16 mouse cellular contexts compared by ENCODE assay signal in the genomic region with DNA sequence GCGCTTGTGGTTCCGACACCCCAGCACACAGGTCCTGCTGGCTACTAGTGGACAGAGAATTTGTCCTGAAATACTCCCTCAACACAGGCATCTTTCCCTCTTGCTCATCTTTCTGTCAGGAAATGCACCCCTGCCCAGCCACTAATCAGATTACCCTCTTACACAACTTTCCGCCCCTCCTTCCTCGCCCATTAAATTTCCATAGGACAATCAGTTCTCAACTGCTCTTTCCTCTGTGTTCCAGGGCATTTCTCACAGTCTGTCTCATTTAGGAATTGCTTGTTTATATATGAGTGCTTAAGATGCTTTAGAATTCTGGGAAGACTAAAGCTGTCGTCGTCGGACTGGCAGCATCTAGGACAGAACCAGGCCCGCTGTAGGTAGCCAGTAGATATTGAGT.
"Had no signal": no experiment of that assay in that cellular context is flagged by ENCODE, and none has a peak within 500 bp of the region (broad histone marks: within the 10 kb centered on the region; RNA-seq: fewer than 3 reads in every experiment).

No protein-coding gene starts in this region.

- H3K9ac ChIP-seq: neural tube, embryonic 13.5 days; neural tube, embryonic 15.5 days; stomach, embryonic 15.5 days had no signal

- H3K9me3 ChIP-seq: neural tube, embryonic 13.5 days; neural tube, embryonic 15.5 days; stomach, embryonic 15.5 days had no signal

- H3K27ac ChIP-seq: neural tube, embryonic 13.5 days; neural tube, embryonic 15.5 days; stomach, embryonic 15.5 days; stomach, postnatal 0 days had no signal

- H3K4me3 ChIP-seq: neural tube, embryonic 13.5 days; neural tube, embryonic 15.5 days; stomach, embryonic 15.5 days had no signal

- H3K36me3 ChIP-seq: neural tube, embryonic 13.5 days; neural tube, embryonic 15.5 days; stomach, embryonic 15.5 days had no signal

- DNase-seq: retina, postnatal 1 day; right cerebral cortex, adult 18-20 months; right cerebral cortex, postnatal 14 days; right cerebral cortex, postnatal 25 days; right cerebral cortex, postnatal 4 days; spleen, adult 18-20 months; thymus, adult 18-20 months; thymus, adult 2 months; thymus, postnatal 14 days; thymus, postnatal 25 days; thymus, postnatal 36 days; thymus, postnatal 4 days had no signal

- H3K4me1 ChIP-seq: neural tube, embryonic 15.5 days had no signal

- H3K4me2 ChIP-seq: neural tube, embryonic 13.5 days; neural tube, embryonic 15.5 days; stomach, embryonic 15.5 days had no signal
